Mouse (Mus musculus) brain, embryonic 14.5 days (tissue): ENCODE results near the gene Apaf1. TPM values are rescaled to one million over a fixed set of nuclear protein-coding genes. Genes with fewer than 3 reads are reported as not detected.

Experiments used
- DNase-seq: peaks from one replicate; pipeline ENCODE4 v3.0.0-alpha.2; 2011; ENCODE audit warnings: low read depth
- CTCF ChIP-seq: fragments of 200-500 bp; IDR thresholded peaks from 2 replicates; pipeline ENCODE4 v1.5.1; 2012; ENCODE audit warnings: inconsistent platforms, mild to moderate bottlenecking, moderate library complexity, borderline replicate concordance; ENCODE audit not compliant: insufficient read depth, insufficient read length; ENCODE audit errors: extremely low read depth
- POLR2A ChIP-seq: fragments of 200-500 bp; IDR thresholded peaks from 2 replicates; pipeline ENCODE4 v1.6.1; 2012; ENCODE audit warnings: mild to moderate bottlenecking, inconsistent platforms, borderline replicate concordance; ENCODE audit not compliant: poor library complexity, insufficient read depth, insufficient read length, severe bottlenecking; ENCODE audit errors: extremely low read depth
- polyA plus RNA-seq: library from polyadenylated mRNA; depleted of rRNA; stranded (reverse); fragments of >200 nt; gene quantifications from 2 replicates; pipeline ENCODE4 v1.2.3, GENCODE M21; 2012; rRNA removed

Apaf1 gene
- polyA plus RNA-seq, 1 experiment, result 31.3 TPM

GRCm38 (mm10) chr10:90966821-90967220 lies 115.7 kb downstream of the Apaf1 start:
- TF ChIP-seq POLR2A (no peak), CTCF (no peak)
- peak; percentile 84 for DNase-seq

- no peak for TF ChIP-seq POLR2A
- TF ChIP-seq CTCF, result no peak
- no peak for DNase-seq
Measured at GRCm38 (mm10) chr10:90965671-90966315, 116.8 kb downstream of the Apaf1 start.

GRCm38 (mm10) chr10:90964511-90964910 lies 118.1 kb downstream of the Apaf1 start:
- DNase-seq, result no peak
- TF ChIP-seq CTCF (no peak), POLR2A (no peak)

GRCm38 (mm10) chr10:90960374-90960773 lies 122.2 kb downstream of the Apaf1 start:
- TF ChIP-seq POLR2A, result no peak
- DNase-seq, result no peak

GRCm38 (mm10) chr10:90953821-90954220 lies 128.7 kb downstream of the Apaf1 start:
- TF ChIP-seq CTCF (no peak), POLR2A (no peak)
- DNase-seq, result no peak

GRCm38 (mm10) chr10:90953103-90953709 lies 129.4 kb downstream of the Apaf1 start:
- DNase-seq, result no peak
- TF ChIP-seq POLR2A, result no peak
- no peak for TF ChIP-seq CTCF

GRCm38 (mm10) chr10:90947608-90948373 lies 134.8 kb downstream of the Apaf1 start:
- no peak for DNase-seq
- no peak for TF ChIP-seq CTCF
- TF ChIP-seq POLR2A, result no peak

GRCm38 (mm10) chr10:90947043-90947442 lies 135.5 kb downstream of the Apaf1 start:
- TF ChIP-seq POLR2A (no peak), CTCF (no peak)
- no peak for DNase-seq

- DNase-seq, result no peak
- no peak for TF ChIP-seq POLR2A
- TF ChIP-seq CTCF, result no peak
Measured at GRCm38 (mm10) chr10:90942001-90942700, 140.4 kb downstream of the Apaf1 start.

- TF ChIP-seq POLR2A (no peak), CTCF (no peak)
- DNase-seq, result no peak
Measured at GRCm38 (mm10) chr10:90940521-90941520, 141.7 kb downstream of the Apaf1 start.

Other genes starting within 250 kb of the Apaf1 start
- 7.4 and 9.3 TPM in 2 replicates for gene Ikbip, start 170 bp upstream of the Apaf1 start, polyA plus RNA-seq
- 348 and 411 TPM in 2 replicates for gene Slc25a3, start 41.3 kb upstream of the Apaf1 start, polyA plus RNA-seq
- gene Tmpo, start 98.5 kb upstream of the Apaf1 start, polyA plus RNA-seq, result 177 and 225 TPM in 2 replicates